Mouse (Mus musculus): ENCODE data around the gene Fbxl13. TPM values are rescaled to one million over a fixed set of nuclear protein-coding genes. Genes with fewer than 3 reads are reported as not detected.
A peak's percentile ranks its signal among the peaks of the same experiment; 100 is the strongest.

Gene Fbxl13
- polyA plus RNA-seq, 1 experiment from 2014 or later = 0.23 TPM

- no peak for DNase-seq (ENCODE audit: low spot score)
Measured at GRCm38 (mm10) chr5:21487306-21487705, 158.1 kb downstream of the Fbxl13 start.

- DNase-seq (ENCODE audit: low spot score) = no peak
Measured at GRCm38 (mm10) chr5:21486798-21487197, 158.6 kb downstream of the Fbxl13 start.

GRCm38 (mm10) chr5:21485197-21485829 lies 160.1 kb downstream of the Fbxl13 start:
- DNase-seq (ENCODE audit: low spot score) = no peak

- DNase-seq (ENCODE audit: low spot score) = no peak
Measured at GRCm38 (mm10) chr5:21483275-21483674, 162.2 kb downstream of the Fbxl13 start.

- DNase-seq (ENCODE audit: low spot score) = peak; percentile 17
Measured at GRCm38 (mm10) chr5:21482446-21483222, 162.8 kb downstream of the Fbxl13 start.

- no peak for DNase-seq (ENCODE audit: low spot score)
Measured at GRCm38 (mm10) chr5:21481521-21481920, 163.9 kb downstream of the Fbxl13 start.

GRCm38 (mm10) chr5:21479746-21480145 lies 165.7 kb downstream of the Fbxl13 start:
- peak; percentile 20 for DNase-seq (ENCODE audit: low spot score)

- no peak for DNase-seq (ENCODE audit: low spot score)
Measured at GRCm38 (mm10) chr5:21478428-21478827, 167.0 kb downstream of the Fbxl13 start.

GRCm38 (mm10) chr5:21468100-21468499 lies 177.3 kb downstream of the Fbxl13 start:
- no peak for DNase-seq (ENCODE audit: low spot score)

GRCm38 (mm10) chr5:21467387-21467786 lies 178.0 kb downstream of the Fbxl13 start:
- no peak for DNase-seq (ENCODE audit: low spot score)

GRCm38 (mm10) chr5:21440833-21441530 lies 204.5 kb downstream of the Fbxl13 start:
- no peak for DNase-seq (ENCODE audit: low spot score)

- DNase-seq (ENCODE audit: low spot score) = no peak
Measured at GRCm38 (mm10) chr5:21439446-21440110, 205.9 kb downstream of the Fbxl13 start.

- no peak for DNase-seq (ENCODE audit: low spot score)
Measured at GRCm38 (mm10) chr5:21438428-21438827, 207.0 kb downstream of the Fbxl13 start.

GRCm38 (mm10) chr5:21436471-21436975 lies 208.9 kb downstream of the Fbxl13 start:
- DNase-seq (ENCODE audit: low spot score) = no peak

GRCm38 (mm10) chr5:21434148-21434929 lies 211.1 kb downstream of the Fbxl13 start:
- DNase-seq (ENCODE audit: low spot score) = no peak

Other genes starting within 250 kb of the Fbxl13 start
- 0.21 TPM in 1 of 2 replicates, not detected in the other for gene Ccdc146, start 221.0 kb downstream of the Fbxl13 start, polyA plus RNA-seq (2015; fragmentation: Nextera tagmentation; extraction: Ambion mirVana)
- gene Fam185a, start 220.7 kb downstream of the Fbxl13 start, polyA plus RNA-seq (2015; fragmentation: Nextera tagmentation; extraction: Ambion mirVana) = 4.9 and 5.2 TPM in 2 replicates
- 10.6 TPM in 2 replicates for gene Lrrc17, start 102.1 kb downstream of the Fbxl13 start, polyA plus RNA-seq (2015; fragmentation: Nextera tagmentation; extraction: Ambion mirVana)
- gene Armc10, start 179 bp upstream of the Fbxl13 start, polyA plus RNA-seq (2015; fragmentation: Nextera tagmentation; extraction: Ambion mirVana) = 34.4 and 36.3 TPM in 2 replicates
- 0.86 and 0.90 TPM in 2 replicates for gene Napepld, start 55.8 kb upstream of the Fbxl13 start, polyA plus RNA-seq (2015; fragmentation: Nextera tagmentation; extraction: Ambion mirVana)
- 68.0 and 71.5 TPM in 2 replicates for gene Pmpcb, start 91.5 kb upstream of the Fbxl13 start, polyA plus RNA-seq (2015; fragmentation: Nextera tagmentation; extraction: Ambion mirVana)
- gene Dnajc2, start 139.6 kb upstream of the Fbxl13 start, polyA plus RNA-seq (2015; fragmentation: Nextera tagmentation; extraction: Ambion mirVana) = 125 and 126 TPM in 2 replicates
- 195 and 204 TPM in 2 replicates for gene Psmc2, start 139.6 kb upstream of the Fbxl13 start, polyA plus RNA-seq (2015; fragmentation: Nextera tagmentation; extraction: Ambion mirVana)
- 0.05 TPM in 1 of 2 replicates, not detected in the other for gene Slc26a5, start 220.0 kb upstream of the Fbxl13 start, polyA plus RNA-seq (2015; fragmentation: Nextera tagmentation; extraction: Ambion mirVana)